Mouse (Mus musculus): ENCODE measurements around the gene Fndc9. TPM values are rescaled to one million over a fixed set of nuclear protein-coding genes. Genes with fewer than 3 reads are reported as not detected.

The Fndc9 gene
- not detected for total RNA-seq (2023)

DNA sequence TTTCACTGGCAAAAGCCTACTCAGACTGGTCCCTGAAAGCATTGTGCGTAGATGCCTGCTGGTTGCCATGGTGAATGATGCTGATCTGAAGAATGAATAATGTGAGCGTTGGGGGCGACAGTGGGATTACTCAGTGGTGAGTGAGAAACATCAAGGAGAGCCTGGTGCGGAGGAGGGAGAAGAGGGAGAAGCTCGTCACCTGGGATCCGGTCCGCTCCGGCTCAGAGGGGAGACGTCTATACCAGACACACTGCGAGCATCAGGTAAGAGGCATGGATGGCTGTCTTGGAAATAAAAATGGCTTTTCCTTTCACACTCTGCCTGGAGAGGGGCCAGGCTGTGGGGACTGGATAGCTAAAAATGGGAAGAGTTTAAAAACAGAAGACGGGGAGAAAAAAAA is at the start of gene Fndc9:
TSS of gene Fndc9 (plus strand) at position 198 of the 400 bp plus-strand sequence.

Other genes starting within 250 kb of the Fndc9 start
- gene Gm12166, start 183.2 kb upstream of the Fndc9 start, total RNA-seq (2023) = 1 to 10 TPM; 4.0 to 5.7 TPM
- gene Adam19, start 179.5 kb upstream of the Fndc9 start, total RNA-seq (2023) = 10 to 100 TPM; 73.6 to 77.3 TPM
- gene Nipal4, start 69.0 kb upstream of the Fndc9 start, total RNA-seq (2023) = 1 to 10 TPM; 1.6 to 1.8 TPM
- gene Cyfip2, start 77.3 kb downstream of the Fndc9 start, total RNA-seq (2023) = 100 to 1,000 TPM; 169 to 181 TPM
- 1 to 10 TPM; 1.1 to 2.4 TPM for gene Itk, start 154.0 kb downstream of the Fndc9 start, total RNA-seq (2023)
- gene Fam71b, start 161.0 kb downstream of the Fndc9 start, total RNA-seq (2023) = not detected
- gene Med7, start 201.4 kb downstream of the Fndc9 start, total RNA-seq (2023) = 100 to 1,000 TPM in 1 of 2 experiments, 10 to 100 TPM in 1; 95.9 to 100 TPM
- under 1 TPM in 1 of 2 experiments, not detected in 1; 0.70 TPM for gene Havcr2, start 219.4 kb downstream of the Fndc9 start, total RNA-seq (2023)

Measured in B cell, adult 67 days (primary cell).